Mouse (Mus musculus): ENCODE data around the gene Slc2a3. TPM values are rescaled to one million over a fixed set of nuclear protein-coding genes. Genes with fewer than 3 reads are reported as not detected.

Slc2a3 gene
- polyA plus RNA-seq, 1 experiment: 291 TPM

- no peaks in the 10 kb centered on the region for H3K9me3 ChIP-seq
- TF ChIP-seq FLI1 (IDR thresholded peaks at IDR 0.05; ENCODE audit: low read length): no peak
- no peak for TF ChIP-seq GATA1 (IDR thresholded peaks at IDR 0.05; ENCODE audit: borderline replicate concordance, low read length)
- H3K27me3 ChIP-seq (replicated peaks): peaks cover 9% of the 10 kb centered on the region
- peak overlapping the region; percentile 43 for H3K4me3 ChIP-seq (replicated peaks)
- peaks cover 14% of the 10 kb centered on the region for H3K36me3 ChIP-seq (replicated peaks; ENCODE audit: low read length)
- H3K4me1 ChIP-seq: peaks cover 77% of the 10 kb centered on the region
Measured at GRCm38 (mm10) chr6:122821822-122822221, 20.4 kb upstream of the Slc2a3 start.

- Histone ChIP-seq H3K4me3 (replicated peaks) (peak overlapping the region; percentile 98), H3K4me1 (peaks cover 69% of the 10 kb centered on the region), H3K27me3 (replicated peaks) (peaks cover 9% of the 10 kb centered on the region), H3K9me3 (no peaks in the 10 kb centered on the region), H3K36me3 (replicated peaks; ENCODE audit: low read length) (peaks cover 17% of the 10 kb centered on the region)
- TF ChIP-seq FLI1 (IDR thresholded peaks at IDR 0.05; ENCODE audit: low read length) (no peak), GATA1 (IDR thresholded peaks at IDR 0.05; ENCODE audit: borderline replicate concordance, low read length) (no peak)
Measured at GRCm38 (mm10) chr6:122820799-122821650, 19.6 kb upstream of the Slc2a3 start.

- no peaks in the 10 kb centered on the region for H3K9me3 ChIP-seq
- peaks cover 17% of the 10 kb centered on the region for H3K36me3 ChIP-seq (replicated peaks; ENCODE audit: low read length)
- H3K4me1 ChIP-seq: peaks cover 61% of the 10 kb centered on the region
- H3K27me3 ChIP-seq (replicated peaks): peaks cover 9% of the 10 kb centered on the region
- TF ChIP-seq FLI1 (IDR thresholded peaks at IDR 0.05; ENCODE audit: low read length) (no peak), GATA1 (IDR thresholded peaks at IDR 0.05; ENCODE audit: borderline replicate concordance, low read length) (no peak)
- peak overlapping the region; percentile 98 for H3K4me3 ChIP-seq (replicated peaks)
Measured at GRCm38 (mm10) chr6:122820071-122820798, 18.8 kb upstream of the Slc2a3 start.

- H3K27me3 ChIP-seq (replicated peaks): peaks cover 9% of the 10 kb centered on the region
- TF ChIP-seq GATA1 (IDR thresholded peaks at IDR 0.05; ENCODE audit: borderline replicate concordance, low read length) (no peak), FLI1 (IDR thresholded peaks at IDR 0.05; ENCODE audit: low read length) (no peak)
Measured at GRCm38 (mm10) chr6:122819306-122820070, 18.0 kb upstream of the Slc2a3 start, which contains the start of gene Foxj2. Foxj2 (plus strand) TSS chr6:122819914.

GRCm38 (mm10) chr6:122813640-122814039, 12.2 kb upstream of the Slc2a3 start:
- TF ChIP-seq GATA1 (IDR thresholded peaks at IDR 0.05; ENCODE audit: borderline replicate concordance, low read length) (no peak), FLI1 (IDR thresholded peaks at IDR 0.05; ENCODE audit: low read length) (no peak)
- no peaks in the 10 kb centered on the region for H3K27me3 ChIP-seq (replicated peaks)
- peaks cover 48% of the 10 kb centered on the region for H3K4me1 ChIP-seq
- peaks cover 3% of the 10 kb centered on the region for H3K36me3 ChIP-seq (replicated peaks; ENCODE audit: low read length)
- H3K9me3 ChIP-seq: no peaks in the 10 kb centered on the region
- no peak overlapping the region for H3K4me3 ChIP-seq (replicated peaks)

More at GRCm38 (mm10) chr6:122819306-122820070, 18.0 kb upstream of the Slc2a3 start, which contains the start of gene Foxj2:
- H3K4me1 ChIP-seq: peaks cover 54% of the 10 kb centered on the region
- peak within 1 kb of the TSS; percentile 98 for H3K4me3 ChIP-seq (replicated peaks)
- no peaks in the 10 kb centered on the region for H3K9me3 ChIP-seq
- H3K36me3 ChIP-seq (replicated peaks; ENCODE audit: low read length): peaks cover 17% of the 10 kb centered on the region

- TF ChIP-seq GATA1 (IDR thresholded peaks at IDR 0.05; ENCODE audit: borderline replicate concordance, low read length) (no peak), FLI1 (IDR thresholded peaks at IDR 0.05; ENCODE audit: low read length) (no peak)
- H3K36me3 ChIP-seq (replicated peaks; ENCODE audit: low read length): peaks cover 3% of the 10 kb centered on the region
- no peaks in the 10 kb centered on the region for H3K27me3 ChIP-seq (replicated peaks)
- no peaks in the 10 kb centered on the region for H3K9me3 ChIP-seq
- H3K4me3 ChIP-seq (replicated peaks): no peak overlapping the region
- H3K4me1 ChIP-seq: peaks cover 41% of the 10 kb centered on the region
Measured at GRCm38 (mm10) chr6:122812716-122813115, 11.3 kb upstream of the Slc2a3 start.

GRCm38 (mm10) chr6:122811771-122812600, 10.5 kb upstream of the Slc2a3 start:
- no peak for TF ChIP-seq FLI1 (IDR thresholded peaks at IDR 0.05; ENCODE audit: low read length)

GRCm38 (mm10) chr6:122811280-122811652, 9.8 kb upstream of the Slc2a3 start:
- H3K36me3 ChIP-seq (replicated peaks; ENCODE audit: low read length): peaks cover under 1% of the 10 kb centered on the region
- peak overlapping the region; percentile 93 for H3K4me3 ChIP-seq (replicated peaks)
- H3K4me1 ChIP-seq: peaks cover 38% of the 10 kb centered on the region
- H3K27me3 ChIP-seq (replicated peaks): no peaks in the 10 kb centered on the region
- no peaks in the 10 kb centered on the region for H3K9me3 ChIP-seq
- TF ChIP-seq FLI1 (IDR thresholded peaks at IDR 0.05; ENCODE audit: low read length) (no peak), GATA1 (IDR thresholded peaks at IDR 0.05; ENCODE audit: borderline replicate concordance, low read length) (no peak)

More at GRCm38 (mm10) chr6:122811771-122812600, 10.5 kb upstream of the Slc2a3 start:
- peaks cover 3% of the 10 kb centered on the region for H3K36me3 ChIP-seq (replicated peaks; ENCODE audit: low read length)
- H3K9me3 ChIP-seq: no peaks in the 10 kb centered on the region
- H3K4me1 ChIP-seq: peaks cover 38% of the 10 kb centered on the region
- peak overlapping the region; percentile 93 for H3K4me3 ChIP-seq (replicated peaks)
- no peaks in the 10 kb centered on the region for H3K27me3 ChIP-seq (replicated peaks)

All from megakaryocyte, embryonic 14.5 days (primary cell).